Mouse (Mus musculus) bone marrow macrophage, adult 2 months (primary cell): ENCODE data around the gene Slc6a2. TPM values are rescaled to one million over a fixed set of nuclear protein-coding genes. Genes with fewer than 3 reads are reported as not detected.
A peak's percentile ranks its signal among the peaks of the same experiment; 100 is the strongest.

Source experiments
- H3K27ac ChIP-seq: 2 replicates; pipeline ENCODE4 v1.5.1; 2012; ENCODE audit warnings: low read depth, low read length; ENCODE audit not compliant: insufficient read depth
- H3K4me1 ChIP-seq: 2 replicates; pipeline ENCODE4 v1.6.1; 2012; ENCODE audit warnings: low read length; ENCODE audit not compliant: control insufficient read depth, insufficient read depth
- H3K4me3 ChIP-seq: 2 replicates; pipeline ENCODE4 v1.5.1; 2012; ENCODE audit warnings: mild to moderate bottlenecking, low read length, moderate library complexity; ENCODE audit not compliant: insufficient read depth
- CTCF ChIP-seq: IDR thresholded peaks from 2 replicates; pipeline ENCODE4 v1.5.1; 2012; ENCODE audit warnings: low read depth, mild to moderate bottlenecking, low read length, moderate library complexity
- POLR2A ChIP-seq: IDR thresholded peaks from 2 replicates; pipeline ENCODE4 v1.6.1; 2012; ENCODE audit warnings: mild to moderate bottlenecking, low read depth, low read length, borderline replicate concordance
- polyA plus RNA-seq: library from polyadenylated mRNA; stranded (reverse); fragments of >200 nt; gene quantifications from 2 replicates; pipeline ENCODE4 v1.2.4, GENCODE M21; 2012; ENCODE audit not compliant: missing spikeins, insufficient read depth, insufficient read length

Slc6a2 gene
- polyA plus RNA-seq, 1 experiment, result not detected

DNA sequence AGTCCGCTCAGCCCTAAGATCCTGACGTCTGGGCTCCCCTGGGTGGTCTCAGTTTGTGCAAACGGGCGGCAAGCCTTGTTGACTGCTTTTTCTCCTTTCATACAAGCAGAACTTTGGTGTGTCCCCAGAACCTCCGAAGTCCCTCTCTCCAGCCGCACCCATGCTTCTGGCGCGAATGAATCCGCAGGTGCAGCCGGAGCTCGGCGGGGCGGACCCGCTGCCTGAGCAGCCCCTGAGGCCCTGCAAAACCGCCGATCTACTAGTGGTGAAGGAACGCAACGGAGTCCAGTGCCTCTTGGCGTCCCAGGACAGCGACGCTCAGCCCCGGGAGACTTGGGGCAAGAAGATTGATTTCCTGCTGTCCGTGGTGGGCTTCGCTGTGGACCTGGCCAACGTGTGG is 1.2 kb downstream of the Slc6a2 start:
- Histone ChIP-seq H3K4me3 (no peak overlapping the region), H3K27ac (no peak overlapping the region), H3K4me1 (no peaks in the 10 kb centered on the region)
- TF ChIP-seq CTCF (no peak), POLR2A (no peak)

DNA sequence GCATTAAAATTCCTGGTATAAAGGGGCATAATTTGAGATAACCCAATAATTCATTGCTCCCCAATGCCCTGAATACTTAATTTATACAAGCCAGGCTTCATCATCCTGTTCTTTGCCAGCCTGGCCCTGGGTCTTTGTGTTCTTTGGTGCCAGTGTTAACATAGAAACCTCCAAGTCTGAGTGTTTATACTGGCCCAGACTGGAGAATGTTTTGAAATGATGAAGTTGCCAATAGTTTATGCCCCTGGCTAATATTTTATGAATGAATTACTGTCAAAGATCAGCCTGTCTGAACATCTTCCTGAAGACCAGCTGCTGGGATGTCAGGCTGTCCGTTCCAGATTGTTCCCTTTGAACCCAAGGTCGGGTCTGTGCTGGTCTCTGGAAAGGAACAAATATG is 4.7 kb downstream of the Slc6a2 start:
- no peak overlapping the region for H3K27ac ChIP-seq
- no peak for TF ChIP-seq CTCF
- TF ChIP-seq POLR2A, result no peak

DNA sequence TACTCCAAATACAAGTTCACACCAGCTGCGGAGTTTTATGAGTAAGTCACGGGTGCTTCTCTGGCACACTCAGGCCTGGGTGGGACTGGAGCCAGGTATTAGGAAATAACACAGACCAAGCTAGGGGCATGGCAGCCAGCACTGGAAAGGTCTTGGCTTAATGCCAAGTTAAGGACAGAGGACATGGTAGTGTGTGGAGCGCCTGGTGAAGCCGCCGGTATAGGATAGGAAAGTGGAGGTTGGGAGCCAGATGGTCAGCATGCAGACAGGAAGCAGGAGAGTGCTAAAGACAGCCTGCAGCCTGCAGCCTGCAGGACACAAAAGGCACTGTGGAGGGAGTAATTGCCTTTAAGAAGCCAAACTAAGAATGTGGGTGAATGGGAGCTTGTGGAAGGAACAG is 13.1 kb downstream of the Slc6a2 start:
- TF ChIP-seq CTCF (no peak), POLR2A (no peak)
- Histone ChIP-seq H3K27ac (no peak overlapping the region), H3K4me3 (no peak overlapping the region), H3K4me1 (no peaks in the 10 kb centered on the region)

More for the DNA sequence above, 4.7 kb downstream of the Slc6a2 start:
- no peak overlapping the region for H3K4me3 ChIP-seq
- H3K4me1 ChIP-seq, result no peaks in the 10 kb centered on the region

DNA sequence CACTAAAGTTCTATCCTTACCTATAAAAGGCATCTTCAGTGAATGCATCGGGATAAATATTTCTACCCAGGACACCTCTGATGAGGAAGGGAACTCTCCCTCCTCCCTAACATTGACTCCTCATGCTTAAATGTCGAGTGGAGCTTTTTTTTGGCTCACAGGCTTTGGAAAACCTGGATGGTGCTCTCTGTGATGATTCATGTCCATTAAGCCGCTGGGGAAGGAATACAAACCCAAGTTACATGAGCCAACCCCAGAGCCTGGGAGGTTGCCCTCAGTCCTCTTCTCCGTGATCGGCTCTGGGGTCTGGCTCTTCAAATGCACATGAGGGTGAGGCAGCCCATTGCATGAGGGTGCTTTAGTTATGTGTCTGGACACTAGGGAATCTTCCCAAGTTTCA is 16.8 kb downstream of the Slc6a2 start:
- no peaks in the 10 kb centered on the region for H3K4me1 ChIP-seq
- no peak overlapping the region for H3K27ac ChIP-seq
- no peak overlapping the region for H3K4me3 ChIP-seq
- TF ChIP-seq POLR2A, result no peak
- TF ChIP-seq CTCF, result no peak

DNA sequence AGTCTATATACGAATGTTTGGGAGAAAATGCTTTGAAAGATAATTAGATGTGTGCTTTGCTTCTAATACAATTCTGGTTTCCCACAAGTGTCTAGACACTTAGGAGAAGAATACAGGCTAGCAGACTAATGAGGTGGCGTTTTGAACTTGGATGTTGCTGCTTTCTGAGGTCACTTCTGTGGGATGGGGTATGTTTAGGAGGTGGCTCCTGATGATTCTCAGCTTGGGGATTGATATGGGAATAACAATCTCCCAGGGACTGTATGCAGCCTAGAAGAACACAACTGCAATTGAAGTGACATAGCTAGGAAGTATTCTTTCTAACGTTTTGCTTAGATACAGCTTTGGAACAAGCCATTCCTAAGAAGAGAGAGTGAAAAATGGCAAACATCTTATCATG is 22.6 kb downstream of the Slc6a2 start:
- Histone ChIP-seq H3K4me1 (no peaks in the 10 kb centered on the region), H3K27ac (no peak overlapping the region), H3K4me3 (no peak overlapping the region)
- TF ChIP-seq CTCF (no peak), POLR2A (no peak)

DNA sequence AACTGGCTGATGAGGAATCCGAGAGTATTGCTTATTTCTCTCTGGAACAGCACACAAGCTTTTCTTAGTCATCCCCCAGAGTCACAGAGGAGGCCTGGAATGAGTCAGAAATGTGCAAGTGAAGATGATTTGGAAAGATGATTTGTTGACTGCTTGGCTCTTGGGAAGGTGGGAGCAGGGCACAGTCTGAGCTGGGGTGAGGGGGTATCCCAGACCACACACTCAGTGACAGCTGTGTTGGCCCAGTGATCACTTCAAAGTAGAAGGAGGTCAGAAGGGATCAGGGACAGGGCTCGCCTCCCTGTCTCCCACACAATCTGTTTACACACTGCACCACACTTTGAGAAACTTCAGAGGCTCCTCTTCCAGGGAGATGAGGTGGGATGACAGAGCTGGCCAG is 24.5 kb downstream of the Slc6a2 start:
- Histone ChIP-seq H3K4me1 (no peaks in the 10 kb centered on the region), H3K27ac (no peak overlapping the region), H3K4me3 (no peak overlapping the region)
- TF ChIP-seq POLR2A, result no peak
- no peak for TF ChIP-seq CTCF

DNA sequence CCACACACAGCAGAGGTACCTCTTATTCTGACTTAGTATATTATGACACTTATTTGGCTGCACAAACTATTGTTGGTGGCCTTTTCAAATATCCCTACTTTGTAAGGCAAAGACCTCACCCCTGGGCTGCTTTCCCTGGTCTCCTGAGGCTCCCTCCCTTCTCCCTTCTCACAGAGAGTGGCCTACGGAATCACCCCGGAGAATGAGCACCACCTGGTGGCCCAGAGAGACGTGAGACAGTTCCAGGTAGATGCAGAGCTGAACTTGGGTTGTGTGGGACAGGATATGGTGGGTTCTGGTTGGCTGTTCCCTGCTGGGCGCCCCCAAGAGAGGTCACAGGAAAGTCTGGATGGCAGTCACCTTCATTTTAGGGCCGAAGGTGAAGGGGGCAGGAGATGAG is 37.0 kb downstream of the Slc6a2 start:
- TF ChIP-seq POLR2A, result no peak
- TF ChIP-seq CTCF, result no peak
- no peak overlapping the region for H3K4me3 ChIP-seq
- H3K4me1 ChIP-seq, result no peaks in the 10 kb centered on the region
- H3K27ac ChIP-seq, result no peak overlapping the region

DNA sequence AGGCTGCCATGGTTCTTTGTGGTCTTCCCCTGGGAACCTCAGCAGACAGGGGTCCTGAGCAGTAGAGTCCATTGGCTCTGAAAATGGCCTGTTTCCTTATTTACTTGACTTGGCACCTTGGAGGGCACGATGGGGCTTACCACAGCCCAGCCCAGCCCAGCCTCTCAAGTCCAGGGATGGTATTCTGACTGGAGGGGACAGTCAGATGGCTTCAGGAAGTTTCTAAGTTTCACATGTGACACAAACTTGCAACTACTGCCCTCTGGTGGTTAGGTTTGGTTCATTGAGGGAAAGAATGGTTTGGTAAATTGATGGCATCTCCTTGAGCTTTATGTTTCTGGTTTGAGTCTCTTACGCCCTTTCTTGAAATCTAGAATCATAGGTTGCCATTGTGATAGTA is 38.7 kb downstream of the Slc6a2 start:
- no peak overlapping the region for H3K4me3 ChIP-seq
- no peak for TF ChIP-seq POLR2A
- no peak for TF ChIP-seq CTCF
- no peaks in the 10 kb centered on the region for H3K4me1 ChIP-seq
- no peak overlapping the region for H3K27ac ChIP-seq

DNA sequence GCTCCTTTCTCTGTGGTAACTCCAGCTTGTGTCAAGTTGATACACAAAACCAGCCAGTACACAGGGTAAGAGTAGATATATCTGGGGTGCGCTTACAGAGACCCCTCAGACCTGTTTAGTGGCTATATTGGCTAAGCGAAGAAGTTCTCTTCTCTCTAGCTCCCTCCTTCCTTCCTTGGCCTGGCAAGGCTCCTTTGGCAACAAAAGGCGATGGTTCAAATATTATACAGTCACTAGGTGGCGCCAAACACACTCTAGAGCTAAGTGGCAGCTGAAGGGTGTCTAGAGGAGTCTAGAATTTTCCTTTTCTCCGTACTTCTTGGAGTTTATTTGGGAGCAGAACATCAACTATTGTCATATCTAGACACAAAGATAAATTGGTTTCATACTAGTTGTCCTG is 50.4 kb downstream of the Slc6a2 start:
- Histone ChIP-seq H3K27ac (no peak overlapping the region), H3K4me1 (no peaks in the 10 kb centered on the region), H3K4me3 (no peak overlapping the region)
- TF ChIP-seq POLR2A, result no peak
- no peak for TF ChIP-seq CTCF

DNA sequence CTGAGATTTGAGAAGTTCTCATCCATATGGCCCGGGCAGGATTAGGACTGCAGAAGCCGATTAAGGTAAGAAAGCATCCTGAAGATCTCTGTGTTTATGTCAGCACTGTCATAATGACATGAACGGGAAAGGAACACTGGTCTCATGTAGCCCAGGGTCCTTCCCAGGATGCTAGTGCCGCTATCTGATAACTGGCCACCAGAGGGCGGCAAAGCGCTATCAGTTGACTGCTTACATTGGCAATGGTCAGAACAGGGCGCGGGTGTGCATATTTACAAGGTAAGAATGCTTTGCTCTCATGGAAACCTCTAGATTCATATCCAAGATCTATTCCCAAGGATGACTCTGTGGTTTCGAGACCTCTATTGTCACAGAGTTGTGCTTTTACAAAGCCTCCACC is 51.6 kb downstream of the Slc6a2 start:
- Histone ChIP-seq H3K4me1 (no peaks in the 10 kb centered on the region), H3K4me3 (no peak overlapping the region), H3K27ac (no peak overlapping the region)
- no peak for TF ChIP-seq POLR2A
- peak; percentile 74 for TF ChIP-seq CTCF

DNA sequence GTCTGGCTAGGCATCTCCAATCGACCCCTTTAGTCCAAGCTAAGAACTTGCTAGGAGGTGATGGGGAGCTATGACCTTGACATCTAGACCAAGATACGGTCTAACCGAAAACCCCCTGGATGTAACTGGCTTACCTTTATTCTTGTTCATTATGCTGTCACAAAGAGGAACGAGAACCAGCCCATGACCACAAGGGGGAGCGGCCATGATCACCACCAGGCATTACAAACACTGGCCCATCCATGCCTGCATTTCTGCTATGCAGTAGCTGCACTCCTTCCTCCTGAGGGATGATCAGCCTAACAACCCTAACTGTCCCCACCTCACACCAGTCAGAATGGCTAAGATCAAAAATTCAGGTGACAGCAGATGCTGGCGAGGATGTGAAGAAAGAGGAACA is 52.3 kb downstream of the Slc6a2 start:
- no peaks in the 10 kb centered on the region for H3K4me1 ChIP-seq
- TF ChIP-seq CTCF, result no peak
- TF ChIP-seq POLR2A, result no peak
- H3K27ac ChIP-seq, result no peak overlapping the region
- no peak overlapping the region for H3K4me3 ChIP-seq
